Mouse (Mus musculus): ENCODE data around the gene Hnrnpm. TPM values are rescaled to one million over a fixed set of nuclear protein-coding genes. Genes with fewer than 3 reads are reported as not detected.

The Hnrnpm gene
- polyA plus RNA-seq, 1 experiment = 50.7 TPM

GRCm38 (mm10) chr17:33675452-33675851, 11.2 kb downstream of the Hnrnpm start:
- H3K27me3 ChIP-seq (replicated peaks; ENCODE audit: control insufficient read depth, insufficient read depth, low read length) = no peaks in the 10 kb centered on the region
- H3K36me3 ChIP-seq (ENCODE audit: control insufficient read depth, insufficient read depth, low read length) = 0 out of 2 replicates have a peak, but pooled peaks cover 2% of the 10 kb centered on the region
- peak; percentile 61 for DNase-seq
- H3K4me1 ChIP-seq (ENCODE audit: control insufficient read depth, insufficient read depth, low read length) = peaks cover 8% of the 10 kb centered on the region
- H3K27ac ChIP-seq (ENCODE audit: insufficient read depth, low read depth, low read length) = no peak overlapping the region
- TF ChIP-seq CTCF (conservative IDR thresholded peaks at IDR 0.05; ENCODE audit: insufficient read depth, insufficient read length, low read depth, low read length) (no peak), POLR2A (IDR thresholded peaks at IDR 0.05; ENCODE audit: low read depth, low read length) (no peak)
- no peak overlapping the region for H3K4me3 ChIP-seq (ENCODE audit: insufficient read depth, low read depth, low read length)

- Histone ChIP-seq H3K4me1 (ENCODE audit: control insufficient read depth, insufficient read depth, low read length) (peaks cover 12% of the 10 kb centered on the region), H3K27ac (ENCODE audit: insufficient read depth, low read depth, low read length) (no peak overlapping the region), H3K4me3 (ENCODE audit: insufficient read depth, low read depth, low read length) (no peak overlapping the region), H3K36me3 (ENCODE audit: control insufficient read depth, insufficient read depth, low read length) (0 out of 2 replicates have a peak, but pooled peaks cover 2% of the 10 kb centered on the region), H3K27me3 (replicated peaks; ENCODE audit: control insufficient read depth, insufficient read depth, low read length) (no peaks in the 10 kb centered on the region)
- DNase-seq = no peak
- 58% methylated on average over 1 of the region's 1 CpGs for WGBS
- TF ChIP-seq CTCF (conservative IDR thresholded peaks at IDR 0.05; ENCODE audit: insufficient read depth, insufficient read length, low read depth, low read length) = no peak
- TF ChIP-seq POLR2A (IDR thresholded peaks at IDR 0.05; ENCODE audit: low read depth, low read length) = no peak
Observed at GRCm38 (mm10) chr17:33673837-33674236, 12.8 kb downstream of the Hnrnpm start.

- no peak for TF ChIP-seq POLR2A (IDR thresholded peaks at IDR 0.05; ENCODE audit: low read depth, low read length)
- TF ChIP-seq CTCF (conservative IDR thresholded peaks at IDR 0.05; ENCODE audit: insufficient read depth, insufficient read length, low read depth, low read length) = no peak
- H3K27ac ChIP-seq (ENCODE audit: insufficient read depth, low read depth, low read length) = no peak overlapping the region
- H3K27me3 ChIP-seq (replicated peaks; ENCODE audit: control insufficient read depth, insufficient read depth, low read length) = no peaks in the 10 kb centered on the region
- no peaks in the 10 kb centered on the region; the same call in 1 of the 2 replicates for H3K36me3 ChIP-seq (ENCODE audit: control insufficient read depth, insufficient read depth, low read length)
- DNase-seq = no peak
- H3K4me3 ChIP-seq (ENCODE audit: insufficient read depth, low read depth, low read length) = no peak overlapping the region
- peaks cover 8% of the 10 kb centered on the region for H3K4me1 ChIP-seq (ENCODE audit: control insufficient read depth, insufficient read depth, low read length)
- WGBS = 81% methylated on average over 3 of the region's 3 CpGs
Observed at GRCm38 (mm10) chr17:33669681-33670080, 17.0 kb downstream of the Hnrnpm start.

- Histone ChIP-seq H3K4me3 (ENCODE audit: insufficient read depth, low read depth, low read length) (no peak overlapping the region), H3K27me3 (replicated peaks; ENCODE audit: control insufficient read depth, insufficient read depth, low read length) (no peaks in the 10 kb centered on the region), H3K4me1 (ENCODE audit: control insufficient read depth, insufficient read depth, low read length) (peaks cover 5% of the 10 kb centered on the region), H3K27ac (ENCODE audit: insufficient read depth, low read depth, low read length) (no peak overlapping the region), H3K36me3 (ENCODE audit: control insufficient read depth, insufficient read depth, low read length) (peaks cover 3% of the 10 kb centered on the region)
- 45% methylated on average over 3 of the region's 3 CpGs for WGBS
- no peak for TF ChIP-seq POLR2A (IDR thresholded peaks at IDR 0.05; ENCODE audit: low read depth, low read length)
- no peak for TF ChIP-seq CTCF (conservative IDR thresholded peaks at IDR 0.05; ENCODE audit: insufficient read depth, insufficient read length, low read depth, low read length)
- no peak for DNase-seq
Observed at GRCm38 (mm10) chr17:33666813-33667212, 19.8 kb downstream of the Hnrnpm start.

GRCm38 (mm10) chr17:33649781-33650475, 36.7 kb downstream of the Hnrnpm start:
- 98% methylated on average over 34 of the region's 34 CpGs for WGBS
- TF ChIP-seq CTCF (conservative IDR thresholded peaks at IDR 0.05; ENCODE audit: insufficient read depth, insufficient read length, low read depth, low read length) (no peak), POLR2A (IDR thresholded peaks at IDR 0.05; ENCODE audit: low read depth, low read length) (no peak)
- no peak overlapping the region for H3K4me3 ChIP-seq (ENCODE audit: insufficient read depth, low read depth, low read length)
- no peak overlapping the region for H3K27ac ChIP-seq (ENCODE audit: insufficient read depth, low read depth, low read length)
- no peak for DNase-seq
- no peaks in the 10 kb centered on the region for H3K27me3 ChIP-seq (replicated peaks; ENCODE audit: control insufficient read depth, insufficient read depth, low read length)
- peaks cover 12% of the 10 kb centered on the region for H3K36me3 ChIP-seq (ENCODE audit: control insufficient read depth, insufficient read depth, low read length)
- no peaks in the 10 kb centered on the region for H3K4me1 ChIP-seq (ENCODE audit: control insufficient read depth, insufficient read depth, low read length)

- no peaks in the 10 kb centered on the region for H3K4me1 ChIP-seq (ENCODE audit: control insufficient read depth, insufficient read depth, low read length)
- H3K27ac ChIP-seq (ENCODE audit: insufficient read depth, low read depth, low read length) = no peak overlapping the region
- no peak overlapping the region for H3K4me3 ChIP-seq (ENCODE audit: insufficient read depth, low read depth, low read length)
- H3K36me3 ChIP-seq (ENCODE audit: control insufficient read depth, insufficient read depth, low read length) = peaks cover 2% of the 10 kb centered on the region
- WGBS = 91% methylated on average over 8 of the region's 8 CpGs
- no peaks in the 10 kb centered on the region for H3K27me3 ChIP-seq (replicated peaks; ENCODE audit: control insufficient read depth, insufficient read depth, low read length)
- DNase-seq = no peak
- TF ChIP-seq POLR2A (IDR thresholded peaks at IDR 0.05; ENCODE audit: low read depth, low read length) = no peak
- TF ChIP-seq CTCF (conservative IDR thresholded peaks at IDR 0.05; ENCODE audit: insufficient read depth, insufficient read length, low read depth, low read length) = no peak
Observed at GRCm38 (mm10) chr17:33645073-33645472, 41.6 kb downstream of the Hnrnpm start.

GRCm38 (mm10) chr17:33644068-33644467, 42.6 kb downstream of the Hnrnpm start:
- Histone ChIP-seq H3K4me3 (ENCODE audit: insufficient read depth, low read depth, low read length) (no peak overlapping the region), H3K36me3 (ENCODE audit: control insufficient read depth, insufficient read depth, low read length) (peaks cover 2% of the 10 kb centered on the region), H3K27ac (ENCODE audit: insufficient read depth, low read depth, low read length) (no peak overlapping the region), H3K4me1 (ENCODE audit: control insufficient read depth, insufficient read depth, low read length) (no peaks in the 10 kb centered on the region), H3K27me3 (replicated peaks; ENCODE audit: control insufficient read depth, insufficient read depth, low read length) (no peaks in the 10 kb centered on the region)
- TF ChIP-seq POLR2A (IDR thresholded peaks at IDR 0.05; ENCODE audit: low read depth, low read length) (no peak), CTCF (conservative IDR thresholded peaks at IDR 0.05; ENCODE audit: insufficient read depth, insufficient read length, low read depth, low read length) (no peak)
- DNase-seq = no peak
- 97% methylated on average over 4 of the region's 4 CpGs for WGBS
